Mouse (Mus musculus): ENCODE results near the gene Vmn1r1. TPM values are rescaled to one million over a fixed set of nuclear protein-coding genes. Genes with fewer than 3 reads are reported as not detected.

Gene Vmn1r1
- polyA plus RNA-seq, 1 experiment from 2014 or later, result not detected

- H3K9ac ChIP-seq (ENCODE audit: low read depth, low read length), result no peak overlapping the region
- no peak overlapping the region for H3K27ac ChIP-seq (ENCODE audit: low read length)
- H3K4me2 ChIP-seq (ENCODE audit: low read depth, low read length), result no peak overlapping the region
- no peaks in the 10 kb centered on the region for H3K27me3 ChIP-seq (ENCODE audit: control insufficient read depth, insufficient read depth, low read depth, low read length)
- H3K36me3 ChIP-seq (ENCODE audit: control insufficient read depth, insufficient read depth), result no peaks in the 10 kb centered on the region
- WGBS (ENCODE audit: insufficient replicate concordance), result 79% methylated on average over 13 of the region's 13 CpGs
- H3K4me3 ChIP-seq (ENCODE audit: low read depth, low read length), result no peak overlapping the region
- peaks cover 5% of the 10 kb centered on the region; the same call in 1 of the 2 replicates for H3K4me1 ChIP-seq (ENCODE audit: control insufficient read depth, low read depth, low read length)
- H3K9me3 ChIP-seq (replicated peaks; ENCODE audit: control insufficient read depth, low read length), result no peaks in the 10 kb centered on the region
- ATAC-seq (ENCODE audit: low read depth), result no peak
Observed at GRCm38 (mm10) chr1:182142725-182143124, 21.6 kb downstream of the Vmn1r1 start.

GRCm38 (mm10) chr1:182140370-182140769 lies 23.9 kb downstream of the Vmn1r1 start:
- no peak overlapping the region for H3K27ac ChIP-seq (ENCODE audit: low read length)
- no peak overlapping the region for H3K9ac ChIP-seq (ENCODE audit: low read depth, low read length)
- H3K4me1 ChIP-seq (ENCODE audit: control insufficient read depth, low read depth, low read length), result peaks cover 5% of the 10 kb centered on the region; the same call in 1 of the 2 replicates

GRCm38 (mm10) chr1:182139937-182140336 lies 24.3 kb downstream of the Vmn1r1 start:
- Histone ChIP-seq H3K4me1 (ENCODE audit: control insufficient read depth, low read depth, low read length) (peaks cover 5% of the 10 kb centered on the region; the same call in 1 of the 2 replicates), H3K4me2 (ENCODE audit: low read depth, low read length) (no peak overlapping the region), H3K36me3 (ENCODE audit: control insufficient read depth, insufficient read depth) (no peaks in the 10 kb centered on the region), H3K9ac (ENCODE audit: low read depth, low read length) (no peak overlapping the region), H3K9me3 (replicated peaks; ENCODE audit: control insufficient read depth, low read length) (no peaks in the 10 kb centered on the region), H3K27ac (ENCODE audit: low read length) (no peak overlapping the region), H3K4me3 (ENCODE audit: low read depth, low read length) (no peak overlapping the region), H3K27me3 (ENCODE audit: control insufficient read depth, insufficient read depth, low read depth, low read length) (no peaks in the 10 kb centered on the region)
- ATAC-seq (ENCODE audit: low read depth), result no peak
- WGBS (ENCODE audit: insufficient replicate concordance), result 37% methylated on average over 9 of the region's 9 CpGs

More at GRCm38 (mm10) chr1:182140370-182140769, 23.9 kb downstream of the Vmn1r1 start:
- Histone ChIP-seq H3K27me3 (ENCODE audit: control insufficient read depth, insufficient read depth, low read depth, low read length) (no peaks in the 10 kb centered on the region), H3K4me3 (ENCODE audit: low read depth, low read length) (no peak overlapping the region), H3K9me3 (replicated peaks; ENCODE audit: control insufficient read depth, low read length) (no peaks in the 10 kb centered on the region), H3K36me3 (ENCODE audit: control insufficient read depth, insufficient read depth) (no peaks in the 10 kb centered on the region), H3K4me2 (ENCODE audit: low read depth, low read length) (no peak overlapping the region)
- WGBS (ENCODE audit: insufficient replicate concordance), result 3% methylated on average over 6 of the region's 6 CpGs
- ATAC-seq (ENCODE audit: low read depth), result peak; percentile 61

- Histone ChIP-seq H3K9ac (ENCODE audit: low read depth, low read length) (no peak overlapping the region), H3K9me3 (replicated peaks; ENCODE audit: control insufficient read depth, low read length) (no peaks in the 10 kb centered on the region), H3K27me3 (ENCODE audit: control insufficient read depth, insufficient read depth, low read depth, low read length) (no peaks in the 10 kb centered on the region), H3K4me3 (ENCODE audit: low read depth, low read length) (no peak overlapping the region), H3K36me3 (ENCODE audit: control insufficient read depth, insufficient read depth) (no peaks in the 10 kb centered on the region), H3K4me2 (ENCODE audit: low read depth, low read length) (no peak overlapping the region), H3K4me1 (ENCODE audit: control insufficient read depth, low read depth, low read length) (peaks cover 5% of the 10 kb centered on the region; the same call in 1 of the 2 replicates), H3K27ac (ENCODE audit: low read length) (no peak overlapping the region)
- WGBS (ENCODE audit: insufficient replicate concordance), result 65% methylated on average over 8 of the region's 8 CpGs
- ATAC-seq (ENCODE audit: low read depth), result no peak
Observed at GRCm38 (mm10) chr1:182138172-182138571, 26.1 kb downstream of the Vmn1r1 start.

- 51% methylated on average over 28 of the region's 28 CpGs for WGBS (ENCODE audit: insufficient replicate concordance)
Observed at GRCm38 (mm10) chr1:182137204-182138125, 26.8 kb downstream of the Vmn1r1 start.

GRCm38 (mm10) chr1:182130830-182131229 lies 33.5 kb downstream of the Vmn1r1 start:
- H3K4me1 ChIP-seq (ENCODE audit: control insufficient read depth, low read depth, low read length), result peaks cover 7% of the 10 kb centered on the region
- peaks cover 9% of the 10 kb centered on the region for H3K36me3 ChIP-seq (ENCODE audit: control insufficient read depth, insufficient read depth)
- H3K27ac ChIP-seq (ENCODE audit: low read length), result no peak overlapping the region
- no peak for ATAC-seq (ENCODE audit: low read depth)
- H3K4me2 ChIP-seq (ENCODE audit: low read depth, low read length), result no peak overlapping the region
- H3K4me3 ChIP-seq (ENCODE audit: low read depth, low read length), result no peak overlapping the region
- 46% methylated on average over 2 of the region's 2 CpGs for WGBS (ENCODE audit: insufficient replicate concordance)
- no peak overlapping the region for H3K9ac ChIP-seq (ENCODE audit: low read depth, low read length)
- no peaks in the 10 kb centered on the region for H3K27me3 ChIP-seq (ENCODE audit: control insufficient read depth, insufficient read depth, low read depth, low read length)
- H3K9me3 ChIP-seq (replicated peaks; ENCODE audit: control insufficient read depth, low read length), result no peaks in the 10 kb centered on the region

More at GRCm38 (mm10) chr1:182137204-182138125, 26.8 kb downstream of the Vmn1r1 start:
- no peaks in the 10 kb centered on the region for H3K27me3 ChIP-seq (ENCODE audit: control insufficient read depth, insufficient read depth, low read depth, low read length)
- H3K36me3 ChIP-seq (ENCODE audit: control insufficient read depth, insufficient read depth), result no peaks in the 10 kb centered on the region
- no peak overlapping the region for H3K27ac ChIP-seq (ENCODE audit: low read length)
- H3K4me2 ChIP-seq (ENCODE audit: low read depth, low read length), result no peak overlapping the region
- no peak overlapping the region for H3K4me3 ChIP-seq (ENCODE audit: low read depth, low read length)
- no peaks in the 10 kb centered on the region for H3K9me3 ChIP-seq (replicated peaks; ENCODE audit: control insufficient read depth, low read length)
- ATAC-seq (ENCODE audit: low read depth), result no peak
- H3K9ac ChIP-seq (ENCODE audit: low read depth, low read length), result no peak overlapping the region
- peaks cover 5% of the 10 kb centered on the region; the same call in 1 of the 2 replicates for H3K4me1 ChIP-seq (ENCODE audit: control insufficient read depth, low read depth, low read length)

GRCm38 (mm10) chr1:182124924-182125368 lies 39.3 kb downstream of the Vmn1r1 start:
- 0% methylated on average over 32 of the region's 33 CpGs for WGBS (ENCODE audit: insufficient replicate concordance)
- peak overlapping the region; percentile 90 for H3K9ac ChIP-seq (ENCODE audit: low read depth, low read length)
- peak; percentile 90 for ATAC-seq (ENCODE audit: low read depth)
- no peaks in the 10 kb centered on the region for H3K9me3 ChIP-seq (replicated peaks; ENCODE audit: control insufficient read depth, low read length)
- H3K27ac ChIP-seq (ENCODE audit: low read length), result peak overlapping the region; percentile 78
- H3K4me2 ChIP-seq (ENCODE audit: low read depth, low read length), result peak overlapping the region; percentile 69
- peaks cover 13% of the 10 kb centered on the region for H3K4me1 ChIP-seq (ENCODE audit: control insufficient read depth, low read depth, low read length)
- peaks cover 6% of the 10 kb centered on the region for H3K36me3 ChIP-seq (ENCODE audit: control insufficient read depth, insufficient read depth)
- peak overlapping the region; percentile 92 for H3K4me3 ChIP-seq (ENCODE audit: low read depth, low read length)
- H3K27me3 ChIP-seq (ENCODE audit: control insufficient read depth, insufficient read depth, low read depth, low read length), result no peaks in the 10 kb centered on the region

- no peaks in the 10 kb centered on the region for H3K9me3 ChIP-seq (replicated peaks; ENCODE audit: control insufficient read depth, low read length)
- ATAC-seq (ENCODE audit: low read depth), result peak; percentile 99
- peaks cover 13% of the 10 kb centered on the region for H3K4me1 ChIP-seq (ENCODE audit: control insufficient read depth, low read depth, low read length)
- H3K27ac ChIP-seq (ENCODE audit: low read length), result peak within 1 kb of the TSS; percentile 78
- H3K4me3 ChIP-seq (ENCODE audit: low read depth, low read length), result peak within 1 kb of the TSS; percentile 92
- WGBS (ENCODE audit: insufficient replicate concordance), result under 1% methylated on average over 37 of the region's 37 CpGs
- H3K36me3 ChIP-seq (ENCODE audit: control insufficient read depth, insufficient read depth), result 0 out of 2 replicates have a peak, but pooled peaks cover 2% of the 10 kb centered on the region
- no peaks in the 10 kb centered on the region for H3K27me3 ChIP-seq (ENCODE audit: control insufficient read depth, insufficient read depth, low read depth, low read length)
- H3K4me2 ChIP-seq (ENCODE audit: low read depth, low read length), result peak within 1 kb of the TSS; percentile 69
- peak within 1 kb of the TSS; percentile 90 for H3K9ac ChIP-seq (ENCODE audit: low read depth, low read length)
Observed at GRCm38 (mm10) chr1:182124506-182124905, 39.8 kb downstream of the Vmn1r1 start, which contains the start of gene Srp9. Gene Srp9 (plus strand): TSS chr1:182124737.

- no peaks in the 10 kb centered on the region for H3K9me3 ChIP-seq (replicated peaks; ENCODE audit: control insufficient read depth, low read length)
- no peak overlapping the region for H3K4me3 ChIP-seq (ENCODE audit: low read depth, low read length)
- no peaks in the 10 kb centered on the region for H3K27me3 ChIP-seq (ENCODE audit: control insufficient read depth, insufficient read depth, low read depth, low read length)
- ATAC-seq (ENCODE audit: low read depth), result no peak
- WGBS (ENCODE audit: insufficient replicate concordance), result 67% methylated on average over 4 of the region's 4 CpGs
- peaks cover 13% of the 10 kb centered on the region for H3K4me1 ChIP-seq (ENCODE audit: control insufficient read depth, low read depth, low read length)
- no peak overlapping the region for H3K27ac ChIP-seq (ENCODE audit: low read length)
- no peaks in the 10 kb centered on the region for H3K36me3 ChIP-seq (ENCODE audit: control insufficient read depth, insufficient read depth)
- H3K9ac ChIP-seq (ENCODE audit: low read depth, low read length), result no peak overlapping the region
- H3K4me2 ChIP-seq (ENCODE audit: low read depth, low read length), result no peak overlapping the region
Observed at GRCm38 (mm10) chr1:182122413-182122812, 41.9 kb downstream of the Vmn1r1 start.
